Comparison of ENCODE assay signal across 8 mouse cellular contexts in the genomic region with DNA sequence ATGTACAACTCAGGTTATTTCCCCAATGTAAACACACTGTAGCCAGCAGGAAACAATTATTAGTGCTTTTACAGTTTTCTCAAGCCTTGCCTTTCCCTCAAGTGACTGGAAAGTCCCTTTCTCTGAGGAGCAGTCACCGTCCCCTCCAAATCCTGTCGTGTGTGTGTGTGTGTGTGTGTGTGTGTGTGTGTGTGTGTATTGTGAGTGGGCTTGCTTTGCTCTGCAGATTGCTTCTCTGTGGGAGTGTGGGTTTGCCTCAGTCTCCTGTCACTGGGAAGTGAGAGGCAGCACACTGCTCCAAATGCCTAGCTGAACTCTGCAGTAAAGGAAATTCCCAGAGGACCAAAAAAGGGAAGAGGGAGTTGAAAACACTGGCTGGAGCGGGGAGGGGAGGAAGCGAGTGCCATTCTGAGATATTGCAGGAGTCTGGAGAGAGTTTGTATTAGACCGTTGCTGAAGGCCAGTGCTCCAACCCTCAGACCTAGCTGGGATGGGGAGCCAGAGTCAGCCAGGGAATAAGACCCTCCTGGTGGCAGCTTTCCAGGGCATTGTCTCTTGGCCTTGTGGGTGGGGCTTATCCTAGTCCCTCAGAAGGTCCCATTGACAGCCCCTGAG. TPM values are rescaled to one million over a fixed set of nuclear protein-coding genes. Genes with fewer than 3 reads are reported as not detected.
DNase-seq lines count a peak whose midpoint lies in the region; ATAC-seq lines count a peak whose summit lies in the region.

No protein-coding gene starts in this region.

- WGBS in heart, embryonic 10.5 days, result 7% methylated on average over 5 of the region's 5 CpGs

- peaks cover 32% of the 10 kb centered on the region for H3K36me3 ChIP-seq in heart, embryonic 10.5 days

- H3K4me3 ChIP-seq in heart, embryonic 10.5 days, result peak overlapping the region; percentile 34

- peak; percentile 13 to 45 for DNase-seq in left cerebral cortex, adult 18-20 months (ENCODE audit: low spot score in 2 of 2)
- no peak for DNase-seq in left cerebral cortex, adult 11 months (ENCODE audit: low spot score)
- DNase-seq in heart, embryonic 10.5 days (ENCODE audit: low spot score), result peak; percentile 86
- DNase-seq in kidney, postnatal 14 days, result peak; percentile 77
- peak; percentile 31 for DNase-seq in mesoderm, embryonic 11.5 days (ENCODE audit: low read depth, low spot score)
- no peak for DNase-seq in testis, postnatal 14 days (ENCODE audit: low spot score)

- peak overlapping the region; percentile 87 for H3K27ac ChIP-seq in heart, embryonic 10.5 days

- peak; percentile 76 for ATAC-seq in activated CD4-positive, CD25-positive, alpha-beta regulatory T cell, adult 4 months
- ATAC-seq in megakaryocyte progenitor cell, adult 5-6 weeks (replicated peaks; ENCODE audit: poor library complexity), result no peak

- peaks cover 43% of the 10 kb centered on the region for H3K4me1 ChIP-seq in heart, embryonic 10.5 days

- H3K27me3 ChIP-seq in heart, embryonic 10.5 days (ENCODE audit: insufficient read depth, poor library complexity, severe bottlenecking), result no peaks in the 10 kb centered on the region

- H3K9me3 ChIP-seq in heart, embryonic 10.5 days, result no peaks in the 10 kb centered on the region

RNA-seq across cellular contexts. Expression of a gene that starts 12.8 kb away (rescaled TPM):
- 10 to 100 TPM; 42.9 to 45.1 TPM for total RNA-seq in left cerebral cortex, adult 18-20 months (2021)
- 10 to 100 TPM; 44.8 to 45.0 TPM for polyA plus RNA-seq in activated CD4-positive, CD25-positive, alpha-beta regulatory T cell, adult 4 months (2017; shearing (Covaris generic))
- 35.9 and 37.4 TPM in 2 replicates for polyA plus RNA-seq in heart, embryonic 10.5 days (2016; fragmentation: Nextera tagmentation; extraction: Ambion mirVana)
- total RNA-seq in megakaryocyte progenitor cell, adult 5-6 weeks (2015), result 9.9 and 12.1 TPM in 2 replicates
- total RNA-seq in megakaryocyte progenitor cell, adult 5-6 weeks (2017), result 13.6 and 15.2 TPM in 2 replicates

RNA-seq across cellular contexts. Expression of a gene that starts 23.1 kb away (rescaled TPM):
- 100 to 1,000 TPM in 1 of 2 experiments, 10 to 100 TPM in 1; 97.8 to 101 TPM for total RNA-seq in left cerebral cortex, adult 18-20 months (2021)
- polyA plus RNA-seq in activated CD4-positive, CD25-positive, alpha-beta regulatory T cell, adult 4 months (2017; shearing (Covaris generic)), result 100 to 1,000 TPM in 1 of 2 experiments, 10 to 100 TPM in 1; 99.6 to 101 TPM
- 17.7 and 21.6 TPM in 2 replicates for polyA plus RNA-seq in heart, embryonic 10.5 days (2016; fragmentation: Nextera tagmentation; extraction: Ambion mirVana)
- 30.7 and 44.8 TPM in 2 replicates for total RNA-seq in megakaryocyte progenitor cell, adult 5-6 weeks (2015)
- 20.9 and 44.7 TPM in 2 replicates for total RNA-seq in megakaryocyte progenitor cell, adult 5-6 weeks (2017)

Comparison
In these comparisons a context has a peak if more than half of its experiments do, and no peak if none do; other contexts are left out.
1. DNase-seq: peak in left cerebral cortex, adult 18-20 months (2 of 2), heart, embryonic 10.5 days (single experiment), kidney, postnatal 14 days (single experiment) and mesoderm, embryonic 11.5 days (single experiment); none in left cerebral cortex, adult 11 months (single experiment) and testis, postnatal 14 days (single experiment).